Mouse (Mus musculus) embryonic facial prominence, embryonic 14.5 days (tissue): ENCODE results near the gene Irs1. TPM values are rescaled to one million over a fixed set of nuclear protein-coding genes. Genes with fewer than 3 reads are reported as not detected.
A peak's percentile ranks its signal among the peaks of the same experiment; 100 is the strongest.

Source experiments
- ATAC-seq: fragments of 200-750 bp; cut with Nextera tagmentation; 2 replicates; pipeline ENCODE4 v1.8.0; 2017; ENCODE audit warnings: low read depth, moderate number of reproducible peaks, moderate TSS enrichment
- DNase-seq: peaks from one replicate; pipeline ENCODE4 v3.0.0-alpha.2; 2015; ENCODE audit warnings: low spot score
- H3K27ac ChIP-seq: fragments of 300-500 bp; sonication (generic); replicated peaks from 2 replicates; pipeline ENCODE4 v1.5.1; 2014; ENCODE audit warnings: low read depth, mild to moderate bottlenecking, low read length, moderate library complexity
- H3K27me3 ChIP-seq: fragments of 300-500 bp; sonication (generic); replicated peaks from 2 replicates; pipeline ENCODE4 v1.6.1; 2014; ENCODE audit warnings: low read length; ENCODE audit not compliant: control insufficient read depth, insufficient read depth
- H3K36me3 ChIP-seq: fragments of 300-500 bp; sonication (generic); 2 replicates; pipeline ENCODE4 v1.6.1; 2014; ENCODE audit warnings: low read length, mixed read lengths; ENCODE audit not compliant: control insufficient read depth, insufficient read depth
- H3K4me1 ChIP-seq: fragments of 300-500 bp; sonication (generic); 2 replicates; pipeline ENCODE4 v1.6.1; 2014; ENCODE audit warnings: antibody characterized with exemption, low read length; ENCODE audit not compliant: control insufficient read depth, insufficient read depth
- H3K4me2 ChIP-seq: fragments of 300-500 bp; sonication (generic); 2 replicates; pipeline ENCODE4 v1.6.1; 2014; ENCODE audit warnings: low read depth, mild to moderate bottlenecking, low read length, moderate library complexity, mixed read lengths
- H3K4me3 ChIP-seq: fragments of 300-500 bp; sonication (generic); 2 replicates; pipeline ENCODE4 v1.5.1; 2014; ENCODE audit warnings: low read depth, mild to moderate bottlenecking, low read length
- H3K9ac ChIP-seq: fragments of 300-500 bp; sonication (generic); 2 replicates; pipeline ENCODE4 v1.6.1; 2014; ENCODE audit warnings: low read depth, mild to moderate bottlenecking, low read length, moderate library complexity, mixed read lengths
- H3K9me3 ChIP-seq: fragments of 300-500 bp; sonication (generic); 2 replicates; pipeline ENCODE4 v1.6.1; 2016; ENCODE audit warnings: low read length; ENCODE audit not compliant: control insufficient read depth
- WGBS: fragments of 180-500 bp; shearing (Covaris S2); extraction: QIAGEN DNeasy Blood & Tissue Kit; methylation state at CpG from one replicate; pipeline ENCODE4 v1.1.7; 2014; 5-methylcytosine and 5-hydroxymethylcytosine counted together
- polyA plus RNA-seq: library from polyadenylated mRNA; unstranded; fragments of >200 nt; fragmentation: Nextera tagmentation; extraction: Ambion mirVana; gene quantifications from 2 replicates; pipeline ENCODE4 v1.2.1, GENCODE M21; 2014

The Irs1 gene
- polyA plus RNA-seq, 1 experiment from 2014 or later, result 14.8 TPM

DNA sequence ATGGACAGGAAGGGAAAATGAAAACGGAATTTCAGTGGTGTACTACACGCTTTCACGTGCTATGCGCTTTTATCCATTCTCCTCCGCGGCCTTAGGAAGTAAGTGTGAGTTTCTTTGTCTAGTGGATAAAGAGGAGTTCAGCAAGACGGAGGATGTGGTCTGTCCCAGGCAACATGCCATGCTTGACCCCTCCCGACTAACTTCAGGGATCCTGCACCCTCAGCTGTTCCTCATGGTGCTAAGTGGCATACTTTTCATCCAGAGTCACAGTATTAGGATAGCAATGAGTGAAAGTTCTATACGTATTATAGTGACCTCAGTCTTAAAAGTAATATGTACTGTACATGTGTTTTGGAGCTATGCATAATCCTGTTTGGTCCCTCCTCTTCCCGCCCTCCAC is 29.6 kb upstream of the Irs1 start:
- H3K4me3 ChIP-seq, result no peak overlapping the region
- no peak overlapping the region for H3K4me2 ChIP-seq
- no peak overlapping the region for H3K27ac ChIP-seq
- no peaks in the 10 kb centered on the region for H3K36me3 ChIP-seq
- DNase-seq (peak; percentile 16), ATAC-seq (no peak)
- 76% methylated on average over 10 of the region's 10 CpGs for WGBS
- no peaks in the 10 kb centered on the region for H3K9me3 ChIP-seq
- no peak overlapping the region for H3K9ac ChIP-seq
- peaks cover 3% of the 10 kb centered on the region; the same call in 1 of the 2 replicates for H3K4me1 ChIP-seq
- no peaks in the 10 kb centered on the region for H3K27me3 ChIP-seq

GRCm38 (mm10) chr1:82320456-82320855 is 29.2 kb upstream of the Irs1 start:
- Histone ChIP-seq H3K4me1 (peaks cover 3% of the 10 kb centered on the region; the same call in 1 of the 2 replicates), H3K4me2 (no peak overlapping the region), H3K4me3 (no peak overlapping the region), H3K9ac (no peak overlapping the region), H3K27ac (no peak overlapping the region), H3K36me3 (no peaks in the 10 kb centered on the region), H3K27me3 (no peaks in the 10 kb centered on the region), H3K9me3 (no peaks in the 10 kb centered on the region)
- ATAC-seq, result no peak
- DNase-seq, result peak; percentile 71
- WGBS, result 56% methylated on average over 6 of the region's 6 CpGs

DNA sequence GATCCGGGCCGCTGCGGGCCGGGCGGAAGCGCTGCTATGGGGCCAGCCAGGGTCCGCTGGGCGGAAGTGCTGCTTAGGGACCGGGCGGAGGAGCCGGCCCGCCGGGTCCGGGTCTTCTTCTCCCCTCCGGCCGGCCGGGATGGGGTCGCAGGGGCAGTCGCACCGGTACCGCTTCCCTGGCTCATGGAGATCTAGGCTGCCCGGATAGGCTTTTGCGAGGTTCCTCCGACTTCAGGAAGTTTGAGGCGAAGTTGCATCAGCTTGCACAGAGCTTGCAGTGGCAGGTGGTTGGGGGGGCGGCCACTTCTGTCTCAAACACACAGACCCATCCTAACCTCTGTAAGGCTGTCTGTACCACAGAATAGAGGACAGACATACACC is 25.5 kb upstream of the Irs1 start:
- 0% methylated on average over 11 of the region's 26 CpGs for WGBS
- ATAC-seq, result peak; percentile 72
- H3K36me3 ChIP-seq, result no peaks in the 10 kb centered on the region
- H3K9me3 ChIP-seq, result no peaks in the 10 kb centered on the region
- 0 out of 2 replicates have a peak, but pooled peaks cover 4% of the 10 kb centered on the region for H3K27me3 ChIP-seq
- peak overlapping the region; percentile 92 for H3K9ac ChIP-seq
- H3K4me3 ChIP-seq, result peak overlapping the region; percentile 79
- peaks cover 3% of the 10 kb centered on the region; the same call in 1 of the 2 replicates for H3K4me1 ChIP-seq
- H3K27ac ChIP-seq, result peak overlapping the region; percentile 93
- H3K4me2 ChIP-seq, result peak overlapping the region; percentile 85
- peak; percentile 56 for DNase-seq

- H3K27me3 ChIP-seq, result 0 out of 2 replicates have a peak, but pooled peaks cover 4% of the 10 kb centered on the region
- H3K4me1 ChIP-seq, result peaks cover 3% of the 10 kb centered on the region; the same call in 1 of the 2 replicates
- H3K9me3 ChIP-seq, result no peaks in the 10 kb centered on the region
- peak; percentile 99 for DNase-seq
- peak within 1 kb of the TSS; percentile 79 for H3K4me3 ChIP-seq
- peak; percentile 98 for ATAC-seq
- H3K27ac ChIP-seq, result peak within 1 kb of the TSS; percentile 93
- H3K9ac ChIP-seq, result peak within 1 kb of the TSS; percentile 92
- no peaks in the 10 kb centered on the region for H3K36me3 ChIP-seq
- WGBS, result 6% methylated on average over 40 of the region's 47 CpGs
- H3K4me2 ChIP-seq, result peak within 1 kb of the TSS; percentile 85
Measured at GRCm38 (mm10) chr1:82316111-82316745, 25.0 kb upstream of the Irs1 start, which contains the start of gene Rhbdd1. Rhbdd1 (plus strand) TSS chr1:82316452.

- WGBS, result 78% methylated on average over 3 of the region's 3 CpGs
- Histone ChIP-seq H3K9ac (no peak overlapping the region), H3K4me3 (no peak overlapping the region), H3K27ac (no peak overlapping the region), H3K9me3 (no peaks in the 10 kb centered on the region), H3K27me3 (no peaks in the 10 kb centered on the region), H3K36me3 (no peaks in the 10 kb centered on the region), H3K4me2 (no peak overlapping the region), H3K4me1 (no peaks in the 10 kb centered on the region)
- ATAC-seq, result no peak
- no peak for DNase-seq
Measured at GRCm38 (mm10) chr1:82304483-82304882, 13.3 kb upstream of the Irs1 start.

GRCm38 (mm10) chr1:82298586-82298985 is 7.4 kb upstream of the Irs1 start:
- Histone ChIP-seq H3K27me3 (no peaks in the 10 kb centered on the region; the same call in 1 of the 2 replicates), H3K4me3 (no peak overlapping the region), H3K4me1 (no peaks in the 10 kb centered on the region), H3K36me3 (no peaks in the 10 kb centered on the region), H3K9me3 (no peaks in the 10 kb centered on the region), H3K4me2 (no peak overlapping the region), H3K9ac (no peak overlapping the region), H3K27ac (no peak overlapping the region)
- WGBS, result 23% methylated on average over 1 of the region's 1 CpGs
- ATAC-seq (no peak), DNase-seq (no peak)

- ATAC-seq, result no peak
- Histone ChIP-seq H3K27me3 (no peaks in the 10 kb centered on the region; the same call in 1 of the 2 replicates), H3K4me2 (no peak overlapping the region), H3K4me3 (no peak overlapping the region), H3K9ac (no peak overlapping the region), H3K4me1 (peaks cover 8% of the 10 kb centered on the region; the same call in 1 of the 2 replicates), H3K9me3 (no peaks in the 10 kb centered on the region), H3K27ac (0 out of 2 replicates have a peak overlapping the region, but pooled peaks have one; percentile 3), H3K36me3 (0 out of 2 replicates have a peak, but pooled peaks cover under 1% of the 10 kb centered on the region)
- 11% methylated on average over 6 of the region's 6 CpGs for WGBS
- peak; percentile 83 for DNase-seq
Measured at GRCm38 (mm10) chr1:82294102-82294501, 2.9 kb upstream of the Irs1 start.

DNA sequence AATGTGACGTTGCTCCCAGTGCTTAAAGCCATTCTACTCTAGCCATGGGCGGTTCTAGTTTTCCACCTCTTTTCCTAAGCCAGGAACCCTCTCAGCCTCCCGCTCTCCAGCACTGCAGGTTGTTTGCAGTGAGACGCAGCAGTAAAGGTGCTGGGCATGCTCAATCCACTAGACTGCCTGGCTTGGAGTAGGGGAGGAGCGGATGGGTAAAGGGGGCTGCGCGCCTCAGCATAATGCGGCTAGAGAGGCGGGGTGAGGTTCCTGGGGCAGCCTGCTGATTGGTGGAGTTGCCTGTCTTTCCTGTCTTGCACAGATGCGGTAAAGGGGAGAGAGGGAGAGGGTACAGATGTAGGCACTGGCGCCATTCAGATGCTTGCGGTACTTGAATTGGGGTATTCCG is 1.6 kb upstream of the Irs1 start:
- H3K4me2 ChIP-seq, result peak overlapping the region; percentile 57
- peak overlapping the region; percentile 83 for H3K4me3 ChIP-seq
- H3K9ac ChIP-seq, result no peak overlapping the region
- DNase-seq (peak; percentile 93), ATAC-seq (peak; percentile 67)
- H3K27ac ChIP-seq, result no peak overlapping the region; the same call in 1 of the 2 replicates
- peaks cover 14% of the 10 kb centered on the region; the same call in 1 of the 2 replicates for H3K36me3 ChIP-seq
- WGBS, result 2% methylated on average over 12 of the region's 13 CpGs
- no peaks in the 10 kb centered on the region for H3K9me3 ChIP-seq
- H3K4me1 ChIP-seq, result peaks cover 19% of the 10 kb centered on the region
- no peaks in the 10 kb centered on the region; the same call in 1 of the 2 replicates for H3K27me3 ChIP-seq
